Mouse (Mus musculus) liver, embryonic 12.5 days (tissue): Measurements from ENCODE around the gene Ankrd33b. TPM values are rescaled to one million over a fixed set of nuclear protein-coding genes. Genes with fewer than 3 reads are reported as not detected.

Experiments used
- ATAC-seq: fragments of 200-750 bp; cut with Nextera tagmentation; 2 replicates; pipeline ENCODE4 v1.8.0; 2017; ENCODE audit warnings: moderate number of reproducible peaks, mild to moderate bottlenecking, moderate library complexity
- H3K27ac ChIP-seq: fragments of 300-500 bp; sonication (generic); 2 replicates; pipeline ENCODE4 v1.5.1; 2016; ENCODE audit warnings: mild to moderate bottlenecking
- H3K27me3 ChIP-seq: fragments of 300-500 bp; sonication (generic); replicated peaks from 2 replicates; pipeline ENCODE4 v1.6.1; 2016; ENCODE audit warnings: mild to moderate bottlenecking, moderate library complexity
- H3K36me3 ChIP-seq: fragments of 300-500 bp; sonication (generic); 2 replicates; pipeline ENCODE4 v1.6.1; 2016; ENCODE audit warnings: mild to moderate bottlenecking, moderate library complexity
- H3K4me1 ChIP-seq: fragments of 300-500 bp; sonication (generic); 2 replicates; pipeline ENCODE4 v1.6.1; 2016
- H3K4me2 ChIP-seq: fragments of 300-500 bp; sonication (generic); 2 replicates; pipeline ENCODE4 v1.6.1; 2016; ENCODE audit warnings: mild to moderate bottlenecking, moderate library complexity
- H3K4me3 ChIP-seq: fragments of 300-500 bp; sonication (generic); 2 replicates; pipeline ENCODE4 v1.5.1; 2016; ENCODE audit warnings: mild to moderate bottlenecking, moderate library complexity
- H3K9ac ChIP-seq: fragments of 300-500 bp; sonication (generic); 2 replicates; pipeline ENCODE4 v1.6.1; 2016; ENCODE audit warnings: mild to moderate bottlenecking, moderate library complexity
- H3K9me3 ChIP-seq: fragments of 300-500 bp; sonication (generic); replicated peaks from 2 replicates; pipeline ENCODE4 v1.6.1; 2016; ENCODE audit warnings: mild to moderate bottlenecking, moderate library complexity
- WGBS: fragments of 180-500 bp; shearing (Covaris S2); methylation state at CpG from one replicate; pipeline ENCODE4 v1.1.7; 2016; ENCODE audit not compliant: insufficient replicate concordance; 5-methylcytosine and 5-hydroxymethylcytosine counted together
- polyA plus RNA-seq: library from polyadenylated mRNA; unstranded; fragments of >200 nt; fragmentation: Nextera tagmentation; extraction: Ambion mirVana; gene quantifications from 2 replicates; pipeline ENCODE4 v1.2.1, GENCODE M21; 2016

The Ankrd33b gene
- polyA plus RNA-seq, 1 experiment from 2014 or later = 0.50 TPM

- Histone ChIP-seq H3K36me3 (no peaks in the 10 kb centered on the region), H3K4me3 (no peak overlapping the region), H3K4me2 (no peak overlapping the region), H3K9me3 (no peaks in the 10 kb centered on the region), H3K27me3 (peaks cover 44% of the 10 kb centered on the region), H3K4me1 (no peaks in the 10 kb centered on the region), H3K9ac (no peak overlapping the region), H3K27ac (no peak overlapping the region)
- peak; percentile 18; the same call in 1 of the 2 replicates for ATAC-seq
- WGBS = 34% methylated on average over 3 of the region's 3 CpGs
These were observed 74.9 kb downstream of the Ankrd33b start for GRCm38 (mm10) chr15:31292627-31293026.

GRCm38 (mm10) chr15:31285695-31286094 lies 81.8 kb downstream of the Ankrd33b start:
- no peaks in the 10 kb centered on the region for H3K9me3 ChIP-seq
- 68% methylated on average over 3 of the region's 3 CpGs for WGBS
- peaks cover 17% of the 10 kb centered on the region for H3K4me1 ChIP-seq
- no peak overlapping the region for H3K27ac ChIP-seq
- no peak overlapping the region for H3K9ac ChIP-seq
- no peak for ATAC-seq
- H3K27me3 ChIP-seq = no peaks in the 10 kb centered on the region
- no peak overlapping the region for H3K4me3 ChIP-seq
- H3K36me3 ChIP-seq = no peaks in the 10 kb centered on the region
- H3K4me2 ChIP-seq = no peak overlapping the region

GRCm38 (mm10) chr15:31284922-31285631 lies 82.4 kb downstream of the Ankrd33b start:
- no peak overlapping the region for H3K9ac ChIP-seq
- WGBS = 59% methylated on average over 17 of the region's 17 CpGs
- H3K4me3 ChIP-seq = no peak overlapping the region
- H3K27me3 ChIP-seq = no peaks in the 10 kb centered on the region
- H3K36me3 ChIP-seq = no peaks in the 10 kb centered on the region
- no peaks in the 10 kb centered on the region for H3K9me3 ChIP-seq
- H3K4me2 ChIP-seq = no peak overlapping the region
- H3K27ac ChIP-seq = no peak overlapping the region
- no peak for ATAC-seq
- peaks cover 23% of the 10 kb centered on the region for H3K4me1 ChIP-seq

- ATAC-seq = no peak
- no peak overlapping the region for H3K9ac ChIP-seq
- no peak overlapping the region for H3K27ac ChIP-seq
- no peaks in the 10 kb centered on the region for H3K9me3 ChIP-seq
- WGBS = 50% methylated on average over 5 of the region's 5 CpGs
- no peaks in the 10 kb centered on the region for H3K27me3 ChIP-seq
- no peak overlapping the region for H3K4me2 ChIP-seq
- no peaks in the 10 kb centered on the region for H3K36me3 ChIP-seq
- no peak overlapping the region for H3K4me3 ChIP-seq
- peaks cover 24% of the 10 kb centered on the region for H3K4me1 ChIP-seq
These were observed 83.4 kb downstream of the Ankrd33b start for GRCm38 (mm10) chr15:31284142-31284541.

- no peak overlapping the region for H3K4me3 ChIP-seq
- H3K9me3 ChIP-seq = no peaks in the 10 kb centered on the region
- peaks cover 24% of the 10 kb centered on the region for H3K4me1 ChIP-seq
- H3K27me3 ChIP-seq = no peaks in the 10 kb centered on the region
- no peak overlapping the region for H3K4me2 ChIP-seq
- ATAC-seq = no peak
- H3K27ac ChIP-seq = no peak overlapping the region
- H3K36me3 ChIP-seq = no peaks in the 10 kb centered on the region
- 49% methylated on average over 3 of the region's 3 CpGs for whole genome bisulfite sequencing
- H3K9ac ChIP-seq = no peak overlapping the region
These were observed 85.2 kb downstream of the Ankrd33b start for GRCm38 (mm10) chr15:31282353-31282752.

GRCm38 (mm10) chr15:31281830-31282229 lies 85.7 kb downstream of the Ankrd33b start:
- peak; percentile 27 for ATAC-seq
- H3K9ac ChIP-seq = no peak overlapping the region

GRCm38 (mm10) chr15:31280683-31281082 lies 86.8 kb downstream of the Ankrd33b start:
- H3K9me3 ChIP-seq = no peaks in the 10 kb centered on the region
- no peak overlapping the region for H3K4me2 ChIP-seq
- H3K27me3 ChIP-seq = no peaks in the 10 kb centered on the region
- no peak overlapping the region for H3K4me3 ChIP-seq
- no peak overlapping the region for H3K27ac ChIP-seq
- H3K36me3 ChIP-seq = no peaks in the 10 kb centered on the region
- no peak overlapping the region for H3K9ac ChIP-seq
- H3K4me1 ChIP-seq = peaks cover 24% of the 10 kb centered on the region
- peak; percentile 72 for ATAC-seq
- WGBS = 14% methylated on average over 2 of the region's 2 CpGs

More at GRCm38 (mm10) chr15:31281830-31282229, 85.7 kb downstream of the Ankrd33b start:
- Histone ChIP-seq H3K36me3 (no peaks in the 10 kb centered on the region), H3K4me2 (no peak overlapping the region; the same call in 1 of the 2 replicates), H3K4me1 (peaks cover 24% of the 10 kb centered on the region), H3K4me3 (no peak overlapping the region), H3K27ac (no peak overlapping the region), H3K27me3 (no peaks in the 10 kb centered on the region), H3K9me3 (no peaks in the 10 kb centered on the region)
- WGBS = 33% methylated on average over 13 of the region's 13 CpGs

- no peaks in the 10 kb centered on the region for H3K27me3 ChIP-seq
- no peak overlapping the region for H3K27ac ChIP-seq
- no peak for ATAC-seq
- H3K9ac ChIP-seq = no peak overlapping the region
- peaks cover 24% of the 10 kb centered on the region for H3K4me1 ChIP-seq
- no peak overlapping the region for H3K4me2 ChIP-seq
- no peak overlapping the region for H3K4me3 ChIP-seq
- no peaks in the 10 kb centered on the region for H3K9me3 ChIP-seq
- H3K36me3 ChIP-seq = no peaks in the 10 kb centered on the region
- WGBS = 78% methylated on average over 5 of the region's 5 CpGs
These were observed 87.5 kb downstream of the Ankrd33b start for GRCm38 (mm10) chr15:31280059-31280458.

GRCm38 (mm10) chr15:31279577-31280004 lies 87.9 kb downstream of the Ankrd33b start:
- H3K4me2 ChIP-seq = no peak overlapping the region
- no peak overlapping the region for H3K27ac ChIP-seq
- H3K4me1 ChIP-seq = peaks cover 24% of the 10 kb centered on the region
- H3K9me3 ChIP-seq = no peaks in the 10 kb centered on the region
- no peak for ATAC-seq
- 75% methylated on average over 6 of the region's 6 CpGs for WGBS
- no peaks in the 10 kb centered on the region for H3K27me3 ChIP-seq
- H3K4me3 ChIP-seq = no peak overlapping the region
- H3K9ac ChIP-seq = no peak overlapping the region
- H3K36me3 ChIP-seq = peaks cover 2% of the 10 kb centered on the region; the same call in 1 of the 2 replicates

GRCm38 (mm10) chr15:31279120-31279519 lies 88.4 kb downstream of the Ankrd33b start:
- Histone ChIP-seq H3K4me1 (peaks cover 24% of the 10 kb centered on the region), H3K9me3 (no peaks in the 10 kb centered on the region), H3K36me3 (peaks cover 7% of the 10 kb centered on the region), H3K27ac (no peak overlapping the region), H3K4me2 (no peak overlapping the region), H3K4me3 (no peak overlapping the region), H3K9ac (no peak overlapping the region), H3K27me3 (no peaks in the 10 kb centered on the region)
- no peak for ATAC-seq
- 66% methylated on average over 2 of the region's 2 CpGs for WGBS

GRCm38 (mm10) chr15:31278090-31278489 lies 89.4 kb downstream of the Ankrd33b start:
- no peaks in the 10 kb centered on the region for H3K9me3 ChIP-seq
- no peak overlapping the region for H3K9ac ChIP-seq
- no peak overlapping the region for H3K27ac ChIP-seq
- peaks cover 15% of the 10 kb centered on the region for H3K36me3 ChIP-seq
- no peaks in the 10 kb centered on the region for H3K27me3 ChIP-seq
- ATAC-seq = no peak
- H3K4me3 ChIP-seq = no peak overlapping the region
- WGBS = 67% methylated on average over 4 of the region's 4 CpGs
- peaks cover 34% of the 10 kb centered on the region for H3K4me1 ChIP-seq
- no peak overlapping the region for H3K4me2 ChIP-seq

GRCm38 (mm10) chr15:31273509-31273908 lies 94.0 kb downstream of the Ankrd33b start:
- ATAC-seq = peak; percentile 65; the same call in 1 of the 2 replicates
- no peak overlapping the region for H3K4me3 ChIP-seq
- peaks cover 20% of the 10 kb centered on the region for H3K36me3 ChIP-seq
- H3K9ac ChIP-seq = no peak overlapping the region
- 20% methylated on average over 10 of the region's 10 CpGs for WGBS
- no peak overlapping the region for H3K27ac ChIP-seq
- peaks cover 12% of the 10 kb centered on the region for H3K4me1 ChIP-seq
- H3K4me2 ChIP-seq = no peak overlapping the region
- H3K27me3 ChIP-seq = no peaks in the 10 kb centered on the region
- no peaks in the 10 kb centered on the region for H3K9me3 ChIP-seq
